Comparison of ENCODE assay signal across 10 mouse cellular contexts in genomic region chr4:131356316-131356715, GRCm38 (mm10).
A peak's percentile ranks its signal among the peaks of the same experiment; 100 is the strongest.
DNase-seq lines count a peak whose midpoint lies in the region; TF ChIP-seq lines count a peak whose summit lies in the region.
"Had no signal": no experiment of that assay in that cellular context is flagged by ENCODE, and none has a peak within 500 bp of the region (broad histone marks: within the 10 kb centered on the region; RNA-seq: fewer than 3 reads in every experiment).

No protein-coding gene starts in this region.

- no peak for TF ChIP-seq POLR2A in cortical plate, adult 2 months (IDR thresholded peaks at IDR 0.05; ENCODE audit: extremely low read depth, insufficient read depth, low read length)

- DNase-seq in layer of hippocampus, adult 18-20 months (ENCODE audit: low spot score in 2 of 2): peak; percentile 13 to 48
- DNase-seq in layer of hippocampus, postnatal 14 days (ENCODE audit: low spot score in 2 of 2): no peak
- peak; percentile 57 for DNase-seq in layer of hippocampus, adult 9-11 months
- DNase-seq in right cerebral cortex, postnatal 10 days (ENCODE audit: low spot score in 2 of 2): peak; percentile 84 to 92
- DNase-seq in spleen, postnatal 14 days (ENCODE audit: low spot score in 2 of 2): no peak
- no peak for DNase-seq in heart, adult 8-10 months (ENCODE audit: low spot score)
- DNase-seq: cerebellum, adult 9-11 months had no signal

- H3K4me1 ChIP-seq in cortical plate, adult 2 months (ENCODE audit: control insufficient read depth, insufficient read depth, low read length): peaks cover 7% of the 10 kb centered on the region
- H3K4me1 ChIP-seq: limb, embryonic 13.5 days had no signal

- no peak overlapping the region for H3K4me3 ChIP-seq in cortical plate, adult 2 months (ENCODE audit: insufficient read depth, low read length)
- H3K4me3 ChIP-seq: hindbrain, embryonic 12.5 days; limb, embryonic 13.5 days had no signal

- peak overlapping the region; percentile 53; the same call in 1 of the 2 replicates for H3K27ac ChIP-seq in cortical plate, adult 2 months (ENCODE audit: insufficient read depth, low read length)
- H3K27ac ChIP-seq: hindbrain, embryonic 12.5 days; limb, embryonic 13.5 days had no signal

- TF ChIP-seq CTCF in cortical plate, adult 2 months (IDR thresholded peaks at IDR 0.05; ENCODE audit: extremely low read depth, insufficient read depth, low read length): no peak

Comparison
In these comparisons a context has a peak if more than half of its experiments do, and no peak if none do; other contexts are left out.
1. DNase-seq: peak in layer of hippocampus, adult 18-20 months (2 of 2), layer of hippocampus, adult 9-11 months (single experiment) and right cerebral cortex, postnatal 10 days (2 of 2); none in layer of hippocampus, postnatal 14 days (0 of 2), spleen, postnatal 14 days (0 of 2) and heart, adult 8-10 months (single experiment).